Mouse (Mus musculus) kidney, adult 18-20 months (tissue): ENCODE data around the gene Commd1.

ENCODE experiments used
- DNase-seq: peaks from one replicate; pipeline ENCODE4 v3.0.0; 2021

Commd1 gene

GRCm38 (mm10) chr11:22937716-22938316, 44.4 kb downstream of the Commd1 start:
- DNase-seq: no peak

DNA sequence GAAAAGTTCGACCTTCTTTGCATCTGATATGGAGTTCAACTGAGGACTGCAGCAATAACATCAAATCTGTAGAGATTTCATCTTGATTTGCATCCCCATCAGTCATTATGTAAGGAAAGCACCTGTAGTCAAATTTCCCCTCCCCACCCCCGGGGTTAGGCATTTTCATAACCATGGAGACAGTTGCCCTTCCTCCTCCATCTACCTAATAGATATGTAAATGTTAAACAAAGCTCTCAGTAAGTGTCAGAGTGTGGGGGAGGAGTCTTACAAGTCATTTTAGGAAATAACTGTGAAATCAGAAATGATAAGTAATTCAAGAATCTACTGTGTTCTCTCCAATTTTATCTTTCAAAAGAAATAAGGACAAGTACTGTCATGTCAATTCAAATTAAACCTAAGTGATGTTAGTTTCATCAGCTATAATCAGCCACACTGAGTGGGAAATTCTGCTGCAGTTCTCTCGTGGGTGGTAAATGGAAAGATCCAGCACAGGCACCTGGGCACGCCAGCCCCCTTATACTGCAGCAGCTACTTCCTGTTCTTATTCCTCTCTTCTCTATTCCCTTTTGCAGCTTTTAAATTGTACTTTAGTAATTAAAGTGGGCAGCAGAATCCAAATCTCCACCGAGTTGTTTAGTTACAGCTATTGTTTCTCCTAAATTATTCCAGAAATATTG, 45.6 kb downstream of the Commd1 start:
- no peak for DNase-seq

DNA sequence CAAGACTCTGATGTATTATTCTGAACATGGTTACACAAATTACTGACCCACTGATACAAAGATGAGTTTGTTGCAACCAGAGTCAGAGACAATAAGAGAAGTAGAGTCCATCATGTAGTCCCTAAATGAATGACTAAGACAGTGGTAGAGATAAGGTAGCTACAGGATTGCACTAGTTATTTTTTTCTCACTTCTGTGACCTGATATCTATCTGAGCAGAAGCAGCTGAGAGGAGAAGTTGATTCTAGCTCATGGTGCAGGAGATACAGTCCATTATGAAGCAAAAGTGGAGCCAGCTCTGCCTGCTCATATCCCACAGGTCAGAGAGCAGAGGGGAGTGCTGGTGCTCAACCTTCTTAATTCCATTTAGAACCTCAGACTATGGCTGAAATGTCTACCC, 50.0 kb downstream of the Commd1 start:
- no peak for DNase-seq

DNA sequence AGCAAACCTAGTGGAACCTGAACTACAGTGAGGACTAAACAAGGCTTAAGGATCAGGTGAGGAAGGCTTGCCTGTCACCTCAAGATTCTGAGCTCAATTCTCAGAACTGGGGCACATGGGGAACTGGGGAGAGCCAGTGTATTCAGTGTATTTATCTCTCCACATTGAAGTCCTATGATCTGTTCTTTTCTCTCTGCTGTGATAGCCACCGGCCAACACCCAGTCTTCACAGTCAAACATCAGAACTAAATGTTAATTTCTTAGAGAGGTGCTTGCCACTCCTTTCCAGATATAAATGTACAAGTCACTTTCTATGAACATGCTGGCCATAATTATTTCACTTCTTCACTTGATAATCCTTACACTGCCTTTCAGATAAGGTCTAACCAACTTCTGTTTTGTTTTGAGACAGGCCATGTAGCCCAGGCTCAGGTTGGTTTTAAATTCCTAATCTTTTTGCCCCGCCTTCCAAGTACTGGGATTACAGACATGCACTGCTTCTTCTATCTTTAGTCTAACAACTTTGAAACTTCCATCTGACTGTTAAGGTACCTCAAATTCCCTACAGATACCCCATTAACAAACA, 50.8 kb downstream of the Commd1 start:
- DNase-seq: no peak

- no peak for DNase-seq
Measured at GRCm38 (mm10) chr11:22930129-22930528, 52.1 kb downstream of the Commd1 start.

GRCm38 (mm10) chr11:22928586-22929169, 53.5 kb downstream of the Commd1 start:
- no peak for DNase-seq

- no peak for DNase-seq
Measured at GRCm38 (mm10) chr11:22923606-22924005, 58.6 kb downstream of the Commd1 start.

DNA sequence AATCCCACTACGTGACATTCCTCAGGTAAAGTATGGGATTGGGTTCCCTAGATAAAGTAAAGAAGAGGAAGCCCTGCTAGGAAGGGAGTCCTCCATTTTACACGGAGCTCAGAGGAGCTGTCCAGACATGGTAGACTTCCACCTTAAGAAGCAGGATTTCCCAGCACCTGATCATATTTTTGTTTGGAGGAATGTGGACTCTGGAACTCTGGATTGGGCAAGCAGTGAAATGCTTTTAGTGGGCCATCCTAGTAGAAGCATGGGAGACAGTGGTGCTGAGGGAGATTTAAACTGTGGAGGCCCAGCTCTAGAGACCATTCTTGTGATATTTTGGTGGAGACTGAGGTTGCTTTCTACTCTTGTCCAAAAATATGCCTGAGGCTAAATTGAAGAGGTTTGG, 59.6 kb downstream of the Commd1 start:
- DNase-seq: no peak

DNA sequence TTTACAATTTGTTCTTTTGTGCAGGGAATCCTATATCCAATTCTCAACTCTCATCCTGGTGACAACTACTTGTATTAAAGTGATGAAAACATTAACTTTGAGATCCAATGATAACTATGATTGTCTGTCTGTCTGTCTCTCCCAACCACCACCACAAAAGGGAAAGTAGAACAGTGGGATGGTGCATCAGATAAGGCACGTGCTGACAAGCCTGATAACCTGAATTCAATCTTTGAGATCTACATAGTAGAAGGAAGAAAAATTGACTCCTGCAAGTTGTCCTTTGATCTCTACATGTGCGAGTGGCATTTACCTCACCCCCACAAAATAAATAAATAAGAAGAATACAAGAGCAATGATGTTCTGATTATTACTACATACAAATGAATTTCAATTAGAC, 62.8 kb downstream of the Commd1 start:
- DNase-seq: no peak

DNA sequence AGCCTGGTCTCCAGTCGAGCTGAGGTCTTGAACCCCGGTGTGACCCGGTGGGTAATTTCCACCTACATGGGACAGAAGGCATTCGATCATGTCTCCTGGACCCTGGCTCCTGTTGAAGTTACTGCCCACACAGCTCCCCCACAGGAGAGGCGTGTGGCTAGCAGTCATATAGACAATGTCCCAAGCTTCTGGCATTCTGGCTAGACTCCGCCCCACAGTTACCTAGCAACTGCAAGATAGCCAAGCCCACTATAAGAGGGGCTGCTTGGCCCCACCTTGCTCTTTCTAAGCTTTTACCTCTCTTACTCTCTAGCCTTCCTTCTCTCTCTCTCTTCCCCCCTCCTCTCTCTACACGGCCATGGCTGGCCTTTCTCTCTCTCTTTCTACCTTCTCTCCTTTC, 64.4 kb downstream of the Commd1 start:
- DNase-seq: no peak

DNA sequence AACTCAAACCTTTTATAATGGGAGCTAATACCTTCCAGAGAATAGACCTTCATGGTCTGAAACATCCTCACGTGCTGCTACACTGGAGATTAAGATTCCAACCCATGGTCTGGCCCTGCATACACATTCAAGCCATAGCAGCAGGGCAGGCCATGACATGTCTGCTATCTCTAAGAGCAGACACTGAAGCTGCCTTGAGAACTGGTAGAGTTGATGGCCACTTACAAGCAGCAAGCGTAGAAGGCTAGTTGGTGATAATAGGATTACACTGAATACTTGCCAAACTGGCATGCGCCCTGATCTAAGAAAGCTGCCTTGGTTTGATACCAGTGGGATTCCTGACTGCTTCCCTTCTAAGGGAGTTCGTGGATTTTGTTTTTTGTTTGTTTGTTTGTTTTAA, 68.4 kb downstream of the Commd1 start:
- no peak for DNase-seq

DNA sequence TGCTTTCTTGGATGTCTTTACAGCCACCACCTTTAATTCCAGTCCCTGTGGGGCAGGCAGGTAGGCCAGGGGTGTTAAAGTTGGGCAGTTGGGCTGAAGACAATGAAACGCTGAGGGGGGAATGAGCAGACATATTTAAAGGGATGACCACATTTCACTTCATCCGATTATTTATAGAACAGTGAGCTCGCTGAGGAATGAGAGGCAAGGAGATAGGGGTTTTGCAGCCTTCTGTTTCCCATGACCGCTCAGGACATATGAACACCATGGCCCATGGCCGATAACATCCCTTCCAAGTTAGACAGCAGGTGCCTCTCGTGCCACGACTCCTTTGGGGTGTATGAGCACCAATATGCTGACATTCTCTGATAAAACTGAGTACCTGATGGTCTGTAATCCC, 70.4 kb downstream of the Commd1 start:
- DNase-seq: no peak

DNA sequence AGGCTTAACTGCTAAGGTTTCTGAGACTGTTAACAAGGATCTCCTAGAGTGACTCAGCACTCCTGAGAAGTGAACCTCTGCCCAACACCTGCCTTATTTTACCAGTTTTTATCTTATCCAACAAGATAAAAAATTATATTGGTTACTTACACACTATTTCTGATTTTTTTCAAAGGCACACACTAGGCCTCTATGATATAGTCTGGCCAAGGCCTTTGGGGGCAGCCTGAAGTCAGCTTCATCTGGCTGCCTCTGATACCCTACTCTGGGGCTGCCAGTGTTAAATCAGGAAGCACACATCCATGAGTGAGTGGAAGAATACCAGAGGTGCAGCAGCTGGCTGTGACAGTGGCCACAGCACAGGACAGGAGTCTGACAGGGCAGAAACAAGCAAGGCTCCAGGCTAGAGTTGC, 75.7 kb downstream of the Commd1 start:
- no peak for DNase-seq

- DNase-seq: no peak
Measured at GRCm38 (mm10) chr11:22902923-22903322, 79.3 kb downstream of the Commd1 start.

DNA sequence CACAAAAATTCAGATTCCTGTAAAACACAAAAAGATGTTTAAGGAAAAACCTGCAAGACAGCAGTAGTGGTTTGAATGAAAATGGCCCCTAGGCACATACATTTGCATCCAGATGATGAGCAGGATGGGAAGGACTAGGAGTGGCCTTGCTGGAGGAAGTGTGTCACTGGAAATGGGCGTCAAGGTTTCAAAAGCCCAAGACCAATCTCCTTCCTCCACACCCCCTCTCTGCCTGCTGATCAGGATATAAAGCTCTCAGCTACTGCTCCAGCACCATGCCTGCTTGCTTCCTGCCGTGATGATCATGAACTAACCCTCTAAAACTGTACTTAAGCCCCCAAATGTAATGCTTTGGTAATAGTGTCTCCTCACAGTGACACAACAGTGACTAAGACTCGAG, 82.1 kb downstream of the Commd1 start:
- no peak for DNase-seq

- no peak for DNase-seq
Measured at GRCm38 (mm10) chr11:22897642-22898041, 84.5 kb downstream of the Commd1 start.

GRCm38 (mm10) chr11:22897127-22897526, 85.1 kb downstream of the Commd1 start:
- DNase-seq: no peak

DNA sequence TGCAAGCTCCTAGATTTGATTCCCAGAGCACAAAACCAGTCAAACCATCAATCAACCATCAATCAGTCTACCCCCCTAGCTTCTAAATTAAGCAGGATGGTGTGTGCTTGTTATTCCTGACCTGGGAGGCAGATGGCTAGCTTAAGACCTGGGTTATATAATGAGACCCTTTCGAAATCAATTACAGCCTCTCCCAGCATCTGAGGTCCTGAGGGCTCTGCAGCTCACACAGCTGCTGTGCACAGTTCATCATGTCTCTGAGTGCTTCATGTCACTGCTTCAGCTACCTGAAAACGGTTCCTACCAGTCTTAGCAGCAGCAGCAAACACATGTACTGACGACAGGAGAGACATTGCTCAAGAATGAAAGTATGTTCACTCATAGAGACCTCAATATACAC, 89.1 kb downstream of the Commd1 start:
- DNase-seq: no peak

- no peak for DNase-seq
Measured at GRCm38 (mm10) chr11:22892466-22892865, 89.7 kb downstream of the Commd1 start.

DNA sequence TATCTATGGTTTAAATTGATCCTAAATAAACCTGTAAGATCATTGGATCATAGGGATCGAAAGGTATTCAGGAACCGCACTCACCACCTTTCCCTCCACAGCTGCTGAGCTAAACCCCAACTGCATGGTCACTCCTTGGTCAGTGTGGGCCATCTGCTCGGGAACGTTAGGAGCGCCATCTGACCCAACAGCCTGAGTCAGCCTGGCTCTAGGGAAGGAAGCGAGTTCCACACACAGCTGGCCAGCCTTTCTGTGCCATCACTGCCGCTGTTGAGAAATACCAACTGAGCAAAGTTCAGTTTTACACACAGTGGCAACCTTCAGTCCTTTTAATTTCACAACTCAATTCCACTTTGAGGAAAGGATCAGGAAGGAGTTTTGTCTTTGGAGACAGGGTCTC, 90.3 kb downstream of the Commd1 start:
- DNase-seq: peak; percentile 23

DNA sequence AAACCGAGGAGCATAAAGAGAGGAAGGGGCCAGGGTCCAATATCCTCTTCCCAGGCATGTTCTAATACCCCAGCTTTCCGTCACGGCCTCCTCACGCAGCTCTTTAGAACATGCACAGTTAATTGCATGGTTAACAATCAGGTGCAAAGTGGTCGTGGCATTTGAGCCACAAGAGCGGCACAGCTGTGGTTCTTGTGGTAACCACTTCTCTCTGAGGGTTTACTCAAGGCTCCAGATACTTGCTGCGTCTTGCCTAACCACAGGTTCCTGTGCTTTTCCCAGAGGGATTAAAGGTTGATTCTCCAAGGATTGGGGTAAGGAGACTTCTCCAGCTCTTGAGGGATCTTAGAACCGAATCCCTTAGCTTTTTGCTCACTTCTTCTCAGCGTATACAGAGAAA, 90.9 kb downstream of the Commd1 start:
- DNase-seq: no peak

DNA sequence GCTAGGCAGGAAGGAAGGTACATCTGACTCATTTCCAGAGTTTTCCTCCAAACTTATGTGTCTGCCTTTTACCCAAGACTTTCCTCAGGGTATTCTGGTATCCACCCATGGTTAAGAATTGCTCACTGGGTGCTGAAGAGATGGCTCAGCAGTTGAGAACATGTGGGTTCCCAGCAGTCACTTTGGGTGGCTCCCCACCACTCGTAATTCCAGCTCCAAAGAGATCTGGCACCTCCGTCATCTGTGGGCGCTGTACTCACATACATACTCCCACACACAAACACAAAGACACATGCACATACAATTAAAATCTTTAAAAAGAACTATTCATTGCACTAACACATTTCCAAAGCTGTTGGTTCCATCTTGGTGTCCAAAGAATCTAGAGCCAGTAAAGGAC, 93.0 kb downstream of the Commd1 start:
- no peak for DNase-seq

GRCm38 (mm10) chr11:22886991-22887390, 95.2 kb downstream of the Commd1 start:
- DNase-seq: no peak

DNA sequence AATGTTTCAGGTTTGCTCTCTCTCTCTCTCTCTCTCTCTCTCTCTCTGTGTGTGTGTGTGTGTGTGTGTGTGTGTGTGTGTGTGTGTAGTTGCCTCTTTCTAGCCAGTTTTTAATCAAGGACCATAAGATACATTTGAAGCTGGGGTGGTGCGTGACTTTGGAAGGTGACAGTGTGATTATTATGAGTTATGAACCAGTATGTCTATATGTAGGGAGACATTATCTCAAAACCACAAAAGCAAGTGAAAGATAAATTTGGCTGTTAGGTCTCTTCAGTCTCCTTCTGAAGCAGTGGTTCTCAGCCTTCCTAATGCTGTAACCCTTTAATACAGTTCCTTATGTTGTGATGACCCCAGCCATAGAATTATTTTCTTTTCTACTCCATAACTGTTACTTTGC, 96.8 kb downstream of the Commd1 start:
- no peak for DNase-seq
